Mouse (Mus musculus): ENCODE results near the gene Cyba. TPM values are rescaled to one million over a fixed set of nuclear protein-coding genes. Genes with fewer than 3 reads are reported as not detected.
A peak's percentile ranks its signal among the peaks of the same experiment; 100 is the strongest.

The Cyba gene
- polyA plus RNA-seq, 1 experiment from 2014 or later = 29.8 TPM

GRCm38 (mm10) chr8:122467816-122468215 lies 35.1 kb upstream of the Cyba start:
- WGBS = 90% methylated on average over 13 of the region's 13 CpGs

GRCm38 (mm10) chr8:122464985-122465384 lies 32.3 kb upstream of the Cyba start:
- Histone ChIP-seq H3K27ac (ENCODE audit: low read length) (no peak overlapping the region), H3K4me1 (ENCODE audit: control insufficient read depth, insufficient read depth, low read length) (peaks cover 11% of the 10 kb centered on the region), H3K4me3 (ENCODE audit: low read depth, low read length) (no peak overlapping the region), H3K27me3 (ENCODE audit: control insufficient read depth, insufficient read depth, low read depth, low read length) (peaks cover 23% of the 10 kb centered on the region), H3K9ac (ENCODE audit: low read depth, low read length) (no peak overlapping the region), H3K9me3 (replicated peaks; ENCODE audit: control insufficient read depth, low read length, poor library complexity, severe bottlenecking) (no peaks in the 10 kb centered on the region), H3K36me3 (ENCODE audit: control insufficient read depth, insufficient read depth, low read length) (peaks cover 25% of the 10 kb centered on the region), H3K4me2 (ENCODE audit: low read length) (no peak overlapping the region)
- 82% methylated on average over 7 of the region's 7 CpGs for WGBS
- no peak for ATAC-seq

More at GRCm38 (mm10) chr8:122467816-122468215, 35.1 kb upstream of the Cyba start:
- H3K9ac ChIP-seq (ENCODE audit: low read depth, low read length) = no peak overlapping the region
- H3K27me3 ChIP-seq (ENCODE audit: control insufficient read depth, insufficient read depth, low read depth, low read length) = no peaks in the 10 kb centered on the region
- H3K9me3 ChIP-seq (replicated peaks; ENCODE audit: control insufficient read depth, low read length, poor library complexity, severe bottlenecking) = no peaks in the 10 kb centered on the region
- no peak overlapping the region for H3K27ac ChIP-seq (ENCODE audit: low read length)
- no peak overlapping the region for H3K4me3 ChIP-seq (ENCODE audit: low read depth, low read length)
- no peak overlapping the region for H3K4me2 ChIP-seq (ENCODE audit: low read length)
- no peak for ATAC-seq
- no peaks in the 10 kb centered on the region for H3K4me1 ChIP-seq (ENCODE audit: control insufficient read depth, insufficient read depth, low read length)
- H3K36me3 ChIP-seq (ENCODE audit: control insufficient read depth, insufficient read depth, low read length) = peaks cover 28% of the 10 kb centered on the region

DNA sequence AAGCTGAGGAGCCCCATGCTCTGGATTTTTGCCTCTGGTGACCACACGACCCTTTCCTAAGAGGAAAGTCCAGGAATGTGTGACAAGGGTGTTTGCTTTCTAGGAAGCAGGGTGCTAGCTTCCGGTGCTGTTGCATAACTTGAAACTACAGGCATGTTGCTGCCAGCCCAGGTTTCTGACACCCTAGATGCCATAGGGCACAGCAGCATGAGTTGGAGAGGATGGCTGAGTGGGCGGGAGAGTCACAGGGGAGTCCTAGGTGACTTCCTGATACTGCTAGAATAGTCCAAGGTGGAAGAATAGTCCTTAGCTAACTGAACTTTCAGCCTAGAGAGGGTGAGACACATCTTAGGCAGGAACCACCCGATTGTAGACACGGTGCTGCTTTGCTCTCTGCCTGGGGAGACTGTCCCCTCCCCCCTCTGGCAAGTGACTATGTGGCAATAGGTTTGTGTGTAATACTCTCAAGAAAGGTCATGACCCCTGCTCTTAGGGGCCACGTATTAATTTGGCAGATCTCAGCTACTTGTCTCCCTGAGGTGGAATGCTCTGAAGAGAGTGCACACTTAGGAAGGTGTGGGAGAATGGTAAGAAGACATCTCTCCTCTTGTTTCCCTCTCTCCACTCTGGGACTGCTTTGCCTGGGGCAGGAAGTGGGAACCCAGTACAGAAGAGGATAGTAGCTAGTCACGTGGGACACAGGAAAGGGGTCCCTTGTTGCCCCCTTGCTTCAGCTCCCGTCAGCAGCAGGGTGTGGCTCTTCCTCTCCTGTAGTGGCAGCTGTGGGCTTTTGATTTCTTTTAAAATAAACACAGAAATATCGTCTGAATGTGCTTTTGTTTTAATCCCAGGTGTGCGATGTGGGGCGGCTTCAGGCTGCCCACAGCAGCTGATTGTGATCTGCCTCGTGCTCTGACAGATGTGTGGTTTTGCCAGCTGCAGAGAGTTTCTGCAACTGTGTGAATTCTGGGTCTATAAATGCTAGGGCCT lies 31.2 kb upstream of the Cyba start:
- WGBS = 71% methylated on average over 12 of the region's 12 CpGs

GRCm38 (mm10) chr8:122462510-122462909 lies 29.8 kb upstream of the Cyba start:
- no peak overlapping the region for H3K4me3 ChIP-seq (ENCODE audit: low read depth, low read length)
- H3K9me3 ChIP-seq (replicated peaks; ENCODE audit: control insufficient read depth, low read length, poor library complexity, severe bottlenecking) = no peaks in the 10 kb centered on the region
- no peak overlapping the region for H3K9ac ChIP-seq (ENCODE audit: low read depth, low read length)
- no peak overlapping the region for H3K27ac ChIP-seq (ENCODE audit: low read length)
- ATAC-seq = no peak
- H3K27me3 ChIP-seq (ENCODE audit: control insufficient read depth, insufficient read depth, low read depth, low read length) = peaks cover 37% of the 10 kb centered on the region
- 63% methylated on average over 8 of the region's 8 CpGs for WGBS
- peaks cover 16% of the 10 kb centered on the region for H3K36me3 ChIP-seq (ENCODE audit: control insufficient read depth, insufficient read depth, low read length)
- no peak overlapping the region for H3K4me2 ChIP-seq (ENCODE audit: low read length)
- H3K4me1 ChIP-seq (ENCODE audit: control insufficient read depth, insufficient read depth, low read length) = peaks cover 11% of the 10 kb centered on the region

More for the DNA sequence above, 31.2 kb upstream of the Cyba start:
- Histone ChIP-seq H3K27ac (ENCODE audit: low read length) (no peak overlapping the region), H3K36me3 (ENCODE audit: control insufficient read depth, insufficient read depth, low read length) (peaks cover 24% of the 10 kb centered on the region), H3K4me3 (ENCODE audit: low read depth, low read length) (no peak overlapping the region), H3K27me3 (ENCODE audit: control insufficient read depth, insufficient read depth, low read depth, low read length) (peaks cover 32% of the 10 kb centered on the region), H3K9ac (ENCODE audit: low read depth, low read length) (no peak overlapping the region), H3K9me3 (replicated peaks; ENCODE audit: control insufficient read depth, low read length, poor library complexity, severe bottlenecking) (no peaks in the 10 kb centered on the region), H3K4me2 (ENCODE audit: low read length) (no peak overlapping the region), H3K4me1 (ENCODE audit: control insufficient read depth, insufficient read depth, low read length) (peaks cover 11% of the 10 kb centered on the region)
- ATAC-seq = no peak

DNA sequence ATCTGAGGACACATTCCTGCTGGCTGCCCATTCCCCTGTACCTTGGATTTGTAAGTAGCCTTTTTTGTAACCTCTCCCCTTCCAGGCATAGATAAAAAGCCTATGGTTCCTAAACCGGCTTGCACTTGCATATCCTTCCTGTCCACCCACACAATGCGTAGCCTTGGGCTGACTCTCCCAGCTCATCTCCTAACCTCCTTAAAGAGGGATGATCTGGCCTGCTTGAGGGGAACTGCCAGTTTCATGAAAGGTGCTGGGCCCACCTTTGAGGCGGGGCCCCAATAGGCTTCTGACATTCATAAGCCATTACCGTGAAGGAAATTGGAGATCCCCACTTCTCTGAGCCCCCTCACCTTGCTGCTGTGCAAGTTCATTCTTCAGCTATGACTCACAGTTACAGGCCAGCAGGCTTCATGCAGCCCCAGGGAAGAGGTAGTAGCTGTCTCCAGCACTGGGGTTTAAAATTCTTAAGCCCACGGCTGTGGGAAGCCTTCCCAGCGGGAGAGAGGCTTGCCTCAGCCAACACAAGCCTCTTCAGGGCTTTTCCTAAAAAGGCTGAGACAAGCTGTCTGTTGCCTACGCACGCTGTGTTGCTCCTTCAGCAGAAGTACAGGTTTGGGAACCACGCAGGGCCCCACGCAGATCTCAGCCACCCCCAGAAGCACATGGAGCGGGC lies 28.9 kb upstream of the Cyba start:
- no peaks in the 10 kb centered on the region for H3K9me3 ChIP-seq (replicated peaks; ENCODE audit: control insufficient read depth, low read length, poor library complexity, severe bottlenecking)
- no peak overlapping the region for H3K27ac ChIP-seq (ENCODE audit: low read length)
- peaks cover 11% of the 10 kb centered on the region for H3K4me1 ChIP-seq (ENCODE audit: control insufficient read depth, insufficient read depth, low read length)
- WGBS = 62% methylated on average over 11 of the region's 11 CpGs
- H3K36me3 ChIP-seq (ENCODE audit: control insufficient read depth, insufficient read depth, low read length) = peaks cover 11% of the 10 kb centered on the region
- H3K27me3 ChIP-seq (ENCODE audit: control insufficient read depth, insufficient read depth, low read depth, low read length) = peaks cover 37% of the 10 kb centered on the region
- no peak overlapping the region for H3K9ac ChIP-seq (ENCODE audit: low read depth, low read length)
- no peak for ATAC-seq
- H3K4me2 ChIP-seq (ENCODE audit: low read length) = no peak overlapping the region
- H3K4me3 ChIP-seq (ENCODE audit: low read depth, low read length) = no peak overlapping the region

DNA sequence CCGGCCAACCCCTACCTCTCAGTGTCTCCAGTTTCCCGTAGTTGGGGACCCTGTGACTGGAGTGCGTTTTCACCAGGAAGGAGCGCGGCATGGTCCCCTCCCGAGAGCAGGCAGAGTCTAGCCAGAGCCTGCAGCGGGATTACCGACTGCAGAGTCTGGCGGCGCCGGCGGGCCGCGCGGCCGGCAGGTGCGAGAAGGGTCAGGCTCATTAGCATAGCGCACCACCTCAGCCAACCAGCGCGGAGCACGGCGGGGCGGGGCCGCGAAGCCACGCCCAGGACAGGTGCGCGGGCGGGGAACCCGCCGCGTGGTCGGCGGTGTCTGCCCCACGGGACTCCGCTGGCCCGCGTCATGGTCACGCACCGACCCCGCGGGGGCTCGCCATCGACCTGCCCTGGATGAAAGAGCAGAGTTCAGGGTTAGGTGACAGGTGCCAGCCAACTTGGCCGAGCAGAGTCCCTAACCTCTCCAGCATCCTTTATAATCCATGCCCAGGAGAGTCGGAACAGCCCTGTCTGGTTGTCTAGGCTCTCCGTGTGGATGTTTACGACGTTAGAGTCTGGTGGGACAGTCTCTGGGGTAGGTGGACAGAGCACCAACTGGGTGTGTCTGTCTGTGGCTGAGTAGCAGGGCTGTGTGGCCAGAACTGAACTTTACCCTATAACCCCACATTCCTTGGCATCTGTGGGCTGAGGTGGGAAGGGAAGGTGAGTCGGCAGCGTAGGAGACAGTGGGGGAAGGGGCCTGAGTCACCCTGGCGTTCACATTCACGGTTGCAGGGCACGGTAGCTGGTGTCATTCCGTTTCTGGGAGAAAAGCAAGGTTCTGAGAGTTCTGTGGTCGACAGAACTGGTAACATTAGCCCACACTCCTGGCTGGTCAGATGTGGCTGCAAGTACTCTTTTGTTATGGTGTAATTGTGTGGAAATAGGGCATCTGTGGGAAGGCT lies 28.1 kb upstream of the Cyba start, which contains the start of gene Snai3:
Snai3 (minus strand) TSS at position 210 of the 949 bp plus-strand sequence.
- Histone ChIP-seq H3K9me3 (replicated peaks; ENCODE audit: control insufficient read depth, low read length, poor library complexity, severe bottlenecking) (no peaks in the 10 kb centered on the region), H3K9ac (ENCODE audit: low read depth, low read length) (peak within 1 kb of the TSS; percentile 50), H3K4me2 (ENCODE audit: low read length) (peak within 1 kb of the TSS; percentile 90), H3K27ac (ENCODE audit: low read length) (no peak within 1 kb of the TSS), H3K36me3 (ENCODE audit: control insufficient read depth, insufficient read depth, low read length) (peaks cover 4% of the 10 kb centered on the region), H3K4me3 (ENCODE audit: low read depth, low read length) (peak within 1 kb of the TSS; percentile 42), H3K4me1 (ENCODE audit: control insufficient read depth, insufficient read depth, low read length) (peaks cover 11% of the 10 kb centered on the region), H3K27me3 (ENCODE audit: control insufficient read depth, insufficient read depth, low read depth, low read length) (peaks cover 37% of the 10 kb centered on the region)
- WGBS = 2% methylated on average over 56 of the region's 56 CpGs
- peak; percentile 56; the same call in 1 of the 2 replicates for ATAC-seq

DNA sequence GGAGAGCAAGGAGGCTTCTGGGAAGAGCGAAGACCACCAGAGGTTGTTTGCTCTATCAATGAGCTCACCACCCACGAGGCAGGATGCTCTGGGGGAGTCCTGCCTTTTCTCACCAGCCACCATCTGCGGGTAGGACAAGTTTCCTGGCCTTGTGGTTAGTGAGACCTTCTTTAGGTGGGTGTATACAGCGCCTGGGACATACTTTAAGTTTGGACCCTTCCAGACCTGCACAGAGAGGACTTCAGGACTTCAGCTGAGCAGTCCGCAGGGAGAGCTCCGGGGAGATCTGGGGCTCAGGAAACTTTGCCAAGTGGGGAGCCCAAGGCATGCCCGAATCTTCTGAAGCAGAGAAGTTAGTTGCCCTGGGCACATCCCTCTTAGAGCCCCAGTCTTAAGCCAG lies 27.3 kb upstream of the Cyba start:
- Histone ChIP-seq H3K4me3 (ENCODE audit: low read depth, low read length) (peak overlapping the region; percentile 42), H3K27ac (ENCODE audit: low read length) (no peak overlapping the region), H3K36me3 (ENCODE audit: control insufficient read depth, insufficient read depth, low read length) (no peaks in the 10 kb centered on the region), H3K4me2 (ENCODE audit: low read length) (peak overlapping the region; percentile 90), H3K9me3 (replicated peaks; ENCODE audit: control insufficient read depth, low read length, poor library complexity, severe bottlenecking) (no peaks in the 10 kb centered on the region), H3K4me1 (ENCODE audit: control insufficient read depth, insufficient read depth, low read length) (peaks cover 11% of the 10 kb centered on the region), H3K9ac (ENCODE audit: low read depth, low read length) (no peak overlapping the region), H3K27me3 (ENCODE audit: control insufficient read depth, insufficient read depth, low read depth, low read length) (peaks cover 37% of the 10 kb centered on the region)
- no peak for ATAC-seq
- 29% methylated on average over 7 of the region's 7 CpGs for WGBS

GRCm38 (mm10) chr8:122459218-122459900 lies 26.6 kb upstream of the Cyba start:
- Histone ChIP-seq H3K36me3 (ENCODE audit: control insufficient read depth, insufficient read depth, low read length) (no peaks in the 10 kb centered on the region), H3K9ac (ENCODE audit: low read depth, low read length) (no peak overlapping the region), H3K27ac (ENCODE audit: low read length) (no peak overlapping the region), H3K4me2 (ENCODE audit: low read length) (no peak overlapping the region), H3K4me1 (ENCODE audit: control insufficient read depth, insufficient read depth, low read length) (peaks cover 11% of the 10 kb centered on the region), H3K27me3 (ENCODE audit: control insufficient read depth, insufficient read depth, low read depth, low read length) (peaks cover 37% of the 10 kb centered on the region), H3K9me3 (replicated peaks; ENCODE audit: control insufficient read depth, low read length, poor library complexity, severe bottlenecking) (no peaks in the 10 kb centered on the region), H3K4me3 (ENCODE audit: low read depth, low read length) (no peak overlapping the region)
- no peak for ATAC-seq
- WGBS = 61% methylated on average over 6 of the region's 6 CpGs
